Mouse (Mus musculus) embryonic facial prominence, embryonic 11.5 days (tissue): ENCODE data around the gene Gm45208. TPM values are rescaled to one million over a fixed set of nuclear protein-coding genes. Genes with fewer than 3 reads are reported as not detected.
"Not testable (repeated sequence)": the region's sequence is repeated elsewhere in the genome, so short reads cannot be mapped to it uniquely, and the experiment has no call there.

Experiments
- ATAC-seq: fragments of 200-750 bp; cut with Nextera tagmentation; replicated peaks from 2 replicates; pipeline ENCODE4 v1.8.0; 2017; ENCODE audit warnings: low read depth; ENCODE audit not compliant: insufficient number of reproducible peaks, low FRiP score, low TSS enrichment
- DNase-seq: peaks from one replicate; pipeline ENCODE4 v3.0.0-alpha.2; 2015; ENCODE audit warnings: low spot score
- H3K27ac ChIP-seq: fragments of 300-500 bp; sonication (generic); replicated peaks from 2 replicates; pipeline ENCODE4 v1.5.1; 2014; ENCODE audit warnings: mild to moderate bottlenecking, low read depth, low read length, control low read depth
- H3K27me3 ChIP-seq: fragments of 300-500 bp; sonication (generic); 2 replicates; pipeline ENCODE4 v1.6.1; 2014; ENCODE audit warnings: mild to moderate bottlenecking, low read length, moderate library complexity, mixed read lengths; ENCODE audit not compliant: control insufficient read depth, insufficient read depth
- H3K36me3 ChIP-seq: fragments of 300-500 bp; sonication (generic); replicated peaks from 2 replicates; pipeline ENCODE4 v1.6.1; 2014; ENCODE audit warnings: low read depth, mild to moderate bottlenecking, low read length, moderate library complexity, mixed read lengths; ENCODE audit not compliant: control insufficient read depth, insufficient read depth
- H3K4me1 ChIP-seq: fragments of 300-500 bp; sonication (generic); 2 replicates; pipeline ENCODE4 v1.6.1; 2014; ENCODE audit warnings: low read length, mixed read lengths; ENCODE audit not compliant: control insufficient read depth, insufficient read depth
- H3K4me2 ChIP-seq: fragments of 300-500 bp; sonication (generic); 2 replicates; pipeline ENCODE4 v1.6.1; 2014; ENCODE audit warnings: low read depth, mild to moderate bottlenecking, control low read depth, low read length, moderate library complexity
- H3K4me3 ChIP-seq: fragments of 300-500 bp; sonication (generic); 2 replicates; pipeline ENCODE4 v1.5.1; 2014; ENCODE audit warnings: low read depth, low read length, control low read depth
- H3K9ac ChIP-seq: fragments of 300-500 bp; sonication (generic); replicated peaks from 2 replicates; pipeline ENCODE4 v1.6.1; 2014; ENCODE audit warnings: mild to moderate bottlenecking, control low read depth, low read length
- H3K9me3 ChIP-seq: fragments of 300-500 bp; sonication (generic); replicated peaks from 2 replicates; pipeline ENCODE4 v1.6.1; 2016; ENCODE audit warnings: mild to moderate bottlenecking, low read length, inconsistent platforms, mixed read lengths; ENCODE audit not compliant: control insufficient read depth
- WGBS: fragments of 180-500 bp; shearing (Covaris S2); extraction: QIAGEN DNeasy Blood & Tissue Kit; methylation state at CpG from one replicate; pipeline ENCODE4 v1.1.7; 2014; 5-methylcytosine and 5-hydroxymethylcytosine counted together
- polyA plus RNA-seq: library from polyadenylated mRNA; unstranded; fragments of >200 nt; fragmentation: Nextera tagmentation; extraction: Ambion mirVana; gene quantifications from 2 replicates; pipeline ENCODE4 v1.2.1, GENCODE M21; 2014

Gene Gm45208
- polyA plus RNA-seq, 1 experiment from 2014 or later = not detected

DNA sequence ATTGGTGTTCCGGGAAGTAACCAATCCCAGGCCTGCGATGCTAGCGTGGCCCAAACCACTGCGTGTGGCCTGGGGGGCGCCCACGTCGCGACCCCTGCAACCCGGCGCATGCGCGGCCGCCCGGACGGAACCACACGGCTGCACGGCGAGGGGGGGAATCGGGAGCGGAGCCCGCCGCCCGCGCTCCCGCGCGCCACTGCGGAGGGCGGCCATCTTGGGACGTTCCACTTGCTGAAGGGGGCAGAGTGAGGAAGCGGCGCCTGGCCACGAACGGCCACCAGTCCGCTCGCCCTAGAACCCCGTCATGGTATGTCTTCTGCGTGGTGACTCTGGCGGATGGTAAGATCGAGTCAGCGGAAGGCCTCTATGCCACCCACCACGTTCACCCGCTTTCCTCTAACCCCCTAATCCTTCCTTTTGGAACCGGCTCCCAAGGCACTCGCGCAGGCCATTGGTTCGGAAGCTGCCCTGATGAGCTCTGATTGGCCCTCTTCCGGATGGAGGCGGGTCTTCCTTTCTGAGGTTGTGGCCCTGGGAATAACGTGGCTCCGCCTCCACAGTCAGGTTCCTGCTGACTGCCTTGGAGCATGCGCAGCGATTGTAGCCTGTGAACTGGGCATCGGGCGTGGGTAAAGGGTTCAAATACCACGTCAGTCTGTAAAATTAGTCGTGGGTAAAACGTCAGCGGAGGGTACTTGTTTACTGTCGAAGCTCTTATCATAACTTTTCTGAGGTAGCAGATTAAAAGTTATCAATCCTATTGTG lies 7.7 kb upstream of the Gm45208 start, which contains the start of gene Wdr45:
TSS of gene Wdr45 (plus strand) at position 199 of the 765 bp plus-strand sequence.
- 16% methylated on average over 36 of the region's 60 CpGs for WGBS
- not testable (repeated sequence) for H3K9ac ChIP-seq, H3K36me3 ChIP-seq, H3K27me3 ChIP-seq, H3K4me1 ChIP-seq, H3K9me3 ChIP-seq, H3K27ac ChIP-seq
- DNase-seq = peak; percentile 91
- H3K4me3 ChIP-seq = peak within 1 kb of the TSS; percentile 23
- peak within 1 kb of the TSS; percentile 39 for H3K4me2 ChIP-seq
- ATAC-seq = peak; percentile 95

- WGBS = 42% methylated on average over 1 of the region's 1 CpGs
- not testable (repeated sequence) for H3K27ac ChIP-seq, H3K27me3 ChIP-seq, H3K4me1 ChIP-seq, H3K9me3 ChIP-seq, ATAC-seq, H3K9ac ChIP-seq, H3K4me2 ChIP-seq, H3K36me3 ChIP-seq, H3K4me3 ChIP-seq, DNase-seq
Measured at GRCm38 (mm10) chrX:7716058-7716457, 6.0 kb upstream of the Gm45208 start.

- ATAC-seq (peak; percentile 41), DNase-seq (no peak)
- Histone ChIP-seq H3K4me3 (peak overlapping the region; percentile 53), H3K27ac (no peak overlapping the region), H3K4me1 (no peaks in the 10 kb centered on the region), H3K36me3 (no peaks in the 10 kb centered on the region), H3K27me3 (no peaks in the 10 kb centered on the region), H3K4me2 (peak overlapping the region; percentile 46), H3K9ac (peak overlapping the region; percentile 67), H3K9me3 (no peaks in the 10 kb centered on the region)
- 20% methylated on average over 11 of the region's 11 CpGs for WGBS
Measured at GRCm38 (mm10) chrX:7722282-7722611, 202 bp downstream of the Gm45208 start.

GRCm38 (mm10) chrX:7722691-7723090 lies 646 bp downstream of the Gm45208 start:
- H3K4me3 ChIP-seq = peak overlapping the region; percentile 53
- peak overlapping the region; percentile 67 for H3K9ac ChIP-seq
- WGBS = 28% methylated on average over 4 of the region's 4 CpGs
- H3K27me3 ChIP-seq = no peaks in the 10 kb centered on the region
- H3K9me3 ChIP-seq = no peaks in the 10 kb centered on the region
- peak overlapping the region; percentile 46 for H3K4me2 ChIP-seq
- no peaks in the 10 kb centered on the region for H3K4me1 ChIP-seq
- DNase-seq = no peak
- H3K27ac ChIP-seq = no peak overlapping the region
- H3K36me3 ChIP-seq = no peaks in the 10 kb centered on the region
- no peak for ATAC-seq

DNA sequence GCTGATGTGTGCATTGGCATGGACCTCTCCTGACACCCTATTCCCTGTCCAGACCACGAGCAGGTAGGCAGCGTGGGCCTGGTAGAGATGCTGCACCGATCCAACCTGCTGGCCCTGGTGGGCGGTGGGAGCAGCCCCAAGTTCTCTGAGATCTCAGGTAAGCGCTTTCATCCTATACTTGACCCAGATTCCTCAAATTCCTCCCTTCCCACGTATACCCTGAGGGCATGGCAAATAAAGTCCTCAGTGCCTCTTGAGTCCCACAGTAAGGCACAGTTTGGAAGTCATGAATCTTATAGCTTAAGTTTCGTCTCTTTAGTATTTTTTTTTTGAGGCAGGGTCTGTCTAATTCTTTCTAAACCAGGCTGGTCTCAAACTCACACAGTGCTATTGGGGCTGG lies 2.1 kb downstream of the Gm45208 start:
- DNase-seq = no peak
- Histone ChIP-seq H3K4me2 (no peak overlapping the region), H3K36me3 (no peaks in the 10 kb centered on the region), H3K9ac (no peak overlapping the region), H3K27ac (no peak overlapping the region), H3K4me3 (no peak overlapping the region), H3K4me1 (no peaks in the 10 kb centered on the region), H3K27me3 (no peaks in the 10 kb centered on the region), H3K9me3 (no peaks in the 10 kb centered on the region)
- ATAC-seq = no peak
- WGBS = 83% methylated on average over 7 of the region's 7 CpGs

DNA sequence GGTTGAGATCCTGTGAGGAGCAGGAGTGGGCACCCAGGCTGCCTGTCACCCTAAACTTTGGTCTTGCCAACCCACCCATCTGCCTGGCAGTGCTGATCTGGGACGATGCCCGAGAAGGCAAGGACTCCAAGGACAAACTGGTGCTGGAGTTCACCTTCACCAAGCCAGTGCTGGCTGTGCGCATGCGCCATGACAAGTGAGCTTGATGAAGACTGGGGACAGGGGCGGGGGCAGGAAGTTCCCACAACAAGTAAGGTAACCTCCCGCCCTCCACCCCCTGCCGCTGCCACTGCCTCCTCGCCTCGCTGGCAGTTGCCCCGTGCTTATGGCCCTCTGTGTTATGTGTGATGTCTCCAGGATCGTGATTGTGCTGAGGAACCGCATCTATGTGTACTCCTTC lies 3.8 kb downstream of the Gm45208 start:
- Histone ChIP-seq H3K36me3 (no peaks in the 10 kb centered on the region), H3K4me3 (no peak overlapping the region), H3K9ac (no peak overlapping the region), H3K9me3 (no peaks in the 10 kb centered on the region), H3K4me1 (no peaks in the 10 kb centered on the region), H3K27ac (no peak overlapping the region), H3K27me3 (no peaks in the 10 kb centered on the region), H3K4me2 (no peak overlapping the region)
- ATAC-seq = no peak
- WGBS = 82% methylated on average over 12 of the region's 12 CpGs
- no peak for DNase-seq

GRCm38 (mm10) chrX:7727176-7727575 lies 5.1 kb downstream of the Gm45208 start:
- Histone ChIP-seq H3K36me3 (no peaks in the 10 kb centered on the region), H3K9me3 (no peaks in the 10 kb centered on the region), H3K4me1 (no peaks in the 10 kb centered on the region), H3K4me2 (no peak overlapping the region), H3K27me3 (no peaks in the 10 kb centered on the region), H3K4me3 (no peak overlapping the region), H3K9ac (no peak overlapping the region), H3K27ac (no peak overlapping the region)
- no peak for DNase-seq
- ATAC-seq = no peak
- 94% methylated on average over 13 of the region's 13 CpGs for WGBS

- ATAC-seq (peak; percentile 93), DNase-seq (peak; percentile 85)
- WGBS = 18% methylated on average over 42 of the region's 42 CpGs
- no peaks in the 10 kb centered on the region for H3K9me3 ChIP-seq
- H3K4me2 ChIP-seq = peak within 1 kb of the TSS; percentile 40
- no peaks in the 10 kb centered on the region for H3K4me1 ChIP-seq
- H3K27me3 ChIP-seq = no peaks in the 10 kb centered on the region
- peak within 1 kb of the TSS; percentile 41 for H3K4me3 ChIP-seq
- H3K27ac ChIP-seq = 0 out of 2 replicates have a peak within 1 kb of the TSS, but pooled peaks have one; percentile 8
- no peaks in the 10 kb centered on the region for H3K36me3 ChIP-seq
- H3K9ac ChIP-seq = peak within 1 kb of the TSS; percentile 54
Measured at GRCm38 (mm10) chrX:7728215-7728921, 6.3 kb downstream of the Gm45208 start, which contains the start of gene Praf2. Gene Praf2, plus strand, starts transcription at chrX:7728439.
